Mouse (Mus musculus) urinary bladder, postnatal 14 days (tissue): ENCODE measurements around the gene Alox12.

Experiments
- DNase-seq: peaks from one replicate; pipeline ENCODE4 v3.0.0; 2021; ENCODE audit warnings: low spot score

Gene Alox12

GRCm38 (mm10) chr11:70193354-70194285 lies 61.5 kb downstream of the Alox12 start:
- no peak for DNase-seq

- DNase-seq, result no peak
Observed at GRCm38 (mm10) chr11:70192157-70192556, 63.0 kb downstream of the Alox12 start.
